Mouse (Mus musculus) testis, adult 2 months (tissue): Measurements from ENCODE around the gene Ccl17. TPM values are rescaled to one million over a fixed set of nuclear protein-coding genes. Genes with fewer than 3 reads are reported as not detected.
"Not testable (repeated sequence)": the region's sequence is repeated elsewhere in the genome, so short reads cannot be mapped to it uniquely, and the experiment has no call there.

Experiments used
- H3K27ac ChIP-seq: fragments of 200-500 bp; 2 replicates; pipeline ENCODE4 v1.5.1; 2012; ENCODE audit warnings: low read depth, low read length; ENCODE audit not compliant: control insufficient read depth, insufficient read depth
- H3K27me3 ChIP-seq: fragments of 200-500 bp; 2 replicates; pipeline ENCODE4 v1.6.1; 2012; ENCODE audit warnings: mild to moderate bottlenecking, low read length, moderate library complexity; ENCODE audit not compliant: control insufficient read depth, insufficient read depth
- H3K36me3 ChIP-seq: fragments of 200-500 bp; 2 replicates; pipeline ENCODE4 v1.6.1; 2012; ENCODE audit warnings: mild to moderate bottlenecking, low read length; ENCODE audit not compliant: control insufficient read depth, insufficient read depth
- H3K4me1 ChIP-seq: fragments of 200-500 bp; 2 replicates; pipeline ENCODE4 v1.6.1; 2012; ENCODE audit warnings: low read length; ENCODE audit not compliant: control insufficient read depth, insufficient read depth
- H3K4me3 ChIP-seq: fragments of 200-500 bp; 2 replicates; pipeline ENCODE4 v1.5.1; 2012; ENCODE audit warnings: low read depth, mild to moderate bottlenecking, low read length, moderate library complexity, mixed read lengths; ENCODE audit not compliant: control insufficient read depth
- CTCF ChIP-seq: fragments of 200-500 bp; IDR thresholded peaks from 2 replicates; pipeline ENCODE4 v1.5.1; 2012; ENCODE audit warnings: low read depth, mild to moderate bottlenecking, inconsistent platforms, low read length, moderate library complexity; ENCODE audit not compliant: control insufficient read depth, insufficient read depth, insufficient replicate concordance
- POLR2A ChIP-seq: fragments of 200-500 bp; IDR thresholded peaks from 2 replicates; pipeline ENCODE4 v1.6.1; 2012; ENCODE audit warnings: low read depth, mild to moderate bottlenecking, inconsistent platforms, low read length, moderate library complexity; ENCODE audit not compliant: control insufficient read depth
- polyA plus RNA-seq: library from polyadenylated mRNA; depleted of rRNA; stranded (reverse); fragments of >200 nt; gene quantifications from 2 replicates; pipeline ENCODE4 v1.2.3, GENCODE M21; 2012

The Ccl17 gene
- polyA plus RNA-seq, 1 experiment: 2.0 TPM

DNA sequence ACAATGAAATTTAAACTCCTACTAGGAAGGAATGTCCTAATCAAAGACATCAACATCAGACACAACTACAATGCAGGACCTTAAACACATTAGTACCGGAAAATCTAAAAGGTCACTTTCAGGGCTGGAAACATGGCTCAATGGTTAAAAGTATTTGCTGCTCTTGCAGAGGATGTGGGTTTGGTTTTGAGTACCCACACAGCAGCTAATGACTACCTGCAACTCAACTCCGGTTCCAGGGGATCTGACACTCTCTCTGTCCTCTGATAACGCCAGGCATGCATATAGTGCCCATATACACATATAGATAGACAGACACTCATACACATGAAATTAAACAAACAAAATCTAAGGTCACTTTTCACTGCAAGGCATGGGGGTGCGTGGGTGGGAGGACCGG lies 16.0 kb downstream of the Ccl17 start:
- TF ChIP-seq POLR2A (no peak), CTCF (no peak)
- Histone ChIP-seq H3K27me3 (no peaks in the 10 kb centered on the region), H3K4me1 (0 out of 2 replicates have a peak, but pooled peaks cover 2% of the 10 kb centered on the region), H3K27ac (no peak overlapping the region), H3K36me3 (peaks cover 6% of the 10 kb centered on the region), H3K4me3 (no peak overlapping the region)

DNA sequence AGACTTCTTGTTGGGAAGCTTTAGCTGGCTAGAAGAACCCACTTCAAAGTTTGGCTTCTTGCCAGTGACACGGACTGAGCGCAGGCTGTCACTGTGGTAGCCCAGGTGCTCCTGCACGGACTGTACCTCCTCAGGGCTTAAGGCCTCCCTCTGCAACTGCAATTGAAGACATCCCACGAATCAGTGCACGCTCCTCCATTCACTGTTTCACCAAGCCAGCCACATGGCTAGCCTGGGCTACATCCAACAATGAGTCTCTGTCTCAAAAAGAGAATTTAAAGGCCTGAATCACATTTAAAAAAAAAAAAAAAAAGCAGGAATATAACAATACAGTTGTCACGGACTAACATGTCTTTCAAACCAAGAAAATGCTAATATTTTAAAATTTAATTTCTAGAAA lies 18.0 kb downstream of the Ccl17 start:
- Histone ChIP-seq H3K27ac (no peak overlapping the region), H3K27me3 (no peaks in the 10 kb centered on the region), H3K36me3 (peaks cover 8% of the 10 kb centered on the region), H3K4me1 (no peaks in the 10 kb centered on the region), H3K4me3 (no peak overlapping the region)
- no peak for TF ChIP-seq CTCF
- no peak for TF ChIP-seq POLR2A

- not testable (repeated sequence) for H3K36me3 ChIP-seq, H3K27me3 ChIP-seq, H3K4me1 ChIP-seq, H3K27ac ChIP-seq, H3K4me3 ChIP-seq
Observed at GRCm38 (mm10) chr8:94833901-94834405, 23.7 kb downstream of the Ccl17 start.

DNA sequence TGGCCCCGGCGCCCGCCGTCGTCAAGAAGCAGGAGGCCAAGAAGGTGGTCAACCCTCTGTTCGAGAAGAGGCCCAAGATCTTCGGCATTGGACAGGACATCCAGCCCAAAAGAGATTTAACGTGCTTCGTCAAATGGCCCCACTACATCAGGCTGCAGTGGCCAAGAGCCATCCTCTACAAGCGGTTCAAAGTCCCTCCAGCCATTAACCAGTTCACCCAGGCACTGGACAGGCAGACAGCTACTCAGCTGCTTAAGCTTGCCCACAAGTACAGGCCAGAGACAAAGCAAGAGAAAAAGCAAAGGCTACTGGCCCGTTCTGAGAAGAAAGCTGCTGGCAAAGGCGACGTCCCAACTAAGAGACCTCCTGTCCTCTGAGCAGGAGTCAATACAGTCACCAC lies 25.5 kb downstream of the Ccl17 start:
- H3K27ac ChIP-seq, H3K4me1 ChIP-seq, H3K36me3 ChIP-seq, H3K27me3 ChIP-seq: not testable (repeated sequence)
- peak overlapping the region; percentile 5; the same call in 1 of the 2 replicates for H3K4me3 ChIP-seq

DNA sequence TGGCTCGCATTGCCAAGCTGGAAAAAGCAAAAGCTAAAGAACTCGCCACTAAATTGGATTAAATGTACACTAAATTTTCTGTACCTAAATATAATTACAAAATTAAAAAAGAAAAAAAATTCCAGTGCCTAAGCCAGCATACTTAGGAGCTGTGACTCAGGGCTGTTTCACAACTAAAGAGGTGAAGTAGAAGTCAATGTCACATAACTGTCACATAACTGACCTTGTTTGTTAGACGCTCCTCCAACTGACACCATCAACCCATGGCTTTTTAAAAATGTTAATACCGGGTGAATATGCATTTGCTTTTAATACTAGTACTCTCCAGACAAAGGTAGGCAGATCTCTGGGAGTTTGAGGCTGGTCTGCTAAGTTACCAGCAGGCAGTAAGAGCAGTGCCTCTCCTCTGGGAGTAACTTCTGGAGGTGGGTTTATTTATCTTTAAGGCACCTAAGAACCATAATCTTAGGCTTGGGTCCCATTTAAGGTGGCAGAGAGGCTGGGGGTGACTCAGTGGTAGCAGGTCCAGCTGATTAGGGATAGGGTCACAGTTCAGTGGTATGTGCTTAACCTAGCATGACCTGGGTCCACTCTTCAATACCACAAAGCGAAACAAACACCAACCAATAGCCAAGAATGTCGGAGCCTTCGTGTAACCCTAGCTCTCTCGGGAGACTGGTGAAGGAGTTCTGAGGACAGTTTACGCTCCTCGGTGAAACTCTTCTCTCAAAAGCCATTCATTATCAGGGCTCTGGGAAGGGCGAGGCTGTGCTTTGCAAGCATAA lies 26.4 kb downstream of the Ccl17 start:
- Histone ChIP-seq H3K36me3 (peaks cover under 1% of the 10 kb centered on the region; the same call in 1 of the 2 replicates), H3K4me1 (peaks cover 4% of the 10 kb centered on the region), H3K27ac (no peak overlapping the region), H3K27me3 (no peaks in the 10 kb centered on the region), H3K4me3 (peak overlapping the region; percentile 61)
- TF ChIP-seq POLR2A (no peak), CTCF (no peak)

- peak within 1 kb of the TSS; percentile 88 for H3K27ac ChIP-seq
- no peaks in the 10 kb centered on the region for H3K36me3 ChIP-seq
- H3K27me3 ChIP-seq: no peaks in the 10 kb centered on the region
- H3K4me1 ChIP-seq: peaks cover 4% of the 10 kb centered on the region
- H3K4me3 ChIP-seq: peak within 1 kb of the TSS; percentile 94
- TF ChIP-seq CTCF (no peak), POLR2A (peak; percentile 91)
Observed at GRCm38 (mm10) chr8:94837662-94838574, 27.7 kb downstream of the Ccl17 start, which contains the start of the genes Coq9 and Ciapin1. Gene Coq9, plus strand, starts transcription at chr8:94838321. Gene Ciapin1, minus strand, starts transcription at chr8:94838358.

DNA sequence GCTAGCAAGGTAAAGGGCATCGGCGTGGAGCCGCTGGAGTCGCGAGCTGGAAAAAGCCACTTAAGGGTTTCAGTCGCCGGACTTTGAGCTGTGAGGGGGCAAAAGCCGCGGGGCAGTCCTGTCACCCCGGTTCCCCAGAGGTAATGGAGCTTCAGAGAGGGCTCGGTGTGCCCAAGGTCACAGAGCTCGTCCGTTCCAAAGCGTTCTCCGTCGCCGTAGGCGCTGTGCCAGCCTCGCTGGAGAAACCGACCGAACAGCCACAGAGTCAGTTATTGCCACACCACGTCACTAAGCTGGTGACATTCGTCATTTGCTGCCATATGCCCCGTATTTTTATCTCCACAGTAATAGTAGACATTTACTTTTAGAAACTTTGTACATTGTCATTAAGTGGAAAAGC lies 28.3 kb downstream of the Ccl17 start:
- Histone ChIP-seq H3K36me3 (no peaks in the 10 kb centered on the region), H3K4me1 (peaks cover 4% of the 10 kb centered on the region), H3K4me3 (peak overlapping the region; percentile 94), H3K27ac (peak overlapping the region; percentile 88), H3K27me3 (no peaks in the 10 kb centered on the region)
- TF ChIP-seq POLR2A (no peak; the same call in 1 of the 2 replicates), CTCF (no peak)

DNA sequence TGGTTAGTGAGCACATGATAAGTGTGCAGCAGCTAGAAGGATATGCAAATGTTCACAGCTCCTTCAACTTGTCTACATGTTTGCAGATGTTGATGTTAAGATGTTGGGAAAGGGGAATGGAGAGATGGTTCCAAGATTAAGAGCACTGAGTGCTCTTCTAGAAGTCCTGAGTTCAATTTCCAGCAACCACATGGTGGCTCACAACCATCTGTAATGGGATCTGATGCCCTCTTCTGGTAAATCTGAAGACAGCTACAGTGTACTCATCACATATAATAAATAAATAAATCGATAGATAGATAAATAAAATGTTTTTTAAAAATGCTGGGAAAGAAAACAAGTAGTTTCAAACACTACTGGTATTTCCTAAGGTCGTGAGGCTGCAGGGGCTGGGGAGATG lies 30.9 kb downstream of the Ccl17 start:
- no peaks in the 10 kb centered on the region for H3K27me3 ChIP-seq
- peaks cover 2% of the 10 kb centered on the region for H3K36me3 ChIP-seq
- H3K27ac ChIP-seq: no peak overlapping the region
- no peak overlapping the region for H3K4me3 ChIP-seq
- peaks cover 4% of the 10 kb centered on the region for H3K4me1 ChIP-seq
- no peak for TF ChIP-seq POLR2A
- no peak for TF ChIP-seq CTCF
